12 mouse cellular contexts compared by ENCODE assay signal in genomic region chr7:125558997-125559396, GRCm38 (mm10). TPM values are rescaled to one million over a fixed set of nuclear protein-coding genes. Genes with fewer than 3 reads are reported as not detected.
DNase-seq lines count a peak whose midpoint lies in the region; ATAC-seq and TF ChIP-seq lines count a peak whose summit lies in the region.
"Had no signal": no experiment of that assay in that cellular context is flagged by ENCODE, and none has a peak within 500 bp of the region (broad histone marks: within the 10 kb centered on the region; RNA-seq: fewer than 3 reads in every experiment).

No protein-coding gene starts in this region.

- no peak overlapping the region for H3K4me3 ChIP-seq in intestine, postnatal 0 days (ENCODE audit: low read depth, low read length)
- no peak overlapping the region for H3K4me3 ChIP-seq in intestine, embryonic 16.5 days (ENCODE audit: low read length)
- H3K4me3 ChIP-seq in thymus, adult 2 months (ENCODE audit: control insufficient read depth, insufficient read depth, low read length) = no peak overlapping the region
- H3K4me3 ChIP-seq in midbrain, embryonic 13.5 days (replicated peaks) = no peak overlapping the region
- H3K4me3 ChIP-seq: left cerebral cortex, adult 2 months; limb, embryonic 12.5 days had no signal

- no peaks in the 10 kb centered on the region for H3K27me3 ChIP-seq in intestine, postnatal 0 days (replicated peaks; ENCODE audit: control insufficient read depth, insufficient read depth, low read length)
- H3K27me3 ChIP-seq in intestine, embryonic 16.5 days (replicated peaks; ENCODE audit: control insufficient read depth, insufficient read depth, low read length) = no peaks in the 10 kb centered on the region
- H3K27me3 ChIP-seq in thymus, adult 2 months (ENCODE audit: control insufficient read depth, insufficient read depth, low read length) = no peaks in the 10 kb centered on the region
- no peaks in the 10 kb centered on the region; the same call in 1 of the 2 replicates for H3K27me3 ChIP-seq in midbrain, embryonic 13.5 days
- H3K27me3 ChIP-seq: limb, embryonic 12.5 days had no signal

- peak overlapping the region; percentile 62 for H3K27ac ChIP-seq in intestine, postnatal 0 days (ENCODE audit: low read depth, low read length)
- no peak overlapping the region for H3K27ac ChIP-seq in intestine, embryonic 16.5 days (ENCODE audit: low read length)
- peak overlapping the region; percentile 39; the same call in 1 of the 2 replicates for H3K27ac ChIP-seq in thymus, adult 2 months (ENCODE audit: control insufficient read depth, insufficient read depth, low read length)
- H3K27ac ChIP-seq in midbrain, embryonic 13.5 days = no peak overlapping the region
- H3K27ac ChIP-seq: left cerebral cortex, adult 2 months; limb, embryonic 12.5 days had no signal

- H3K36me3 ChIP-seq in intestine, postnatal 0 days (ENCODE audit: control insufficient read depth, insufficient read depth) = peaks cover 12% of the 10 kb centered on the region; the same call in 1 of the 2 replicates
- no peaks in the 10 kb centered on the region for H3K36me3 ChIP-seq in intestine, embryonic 16.5 days (ENCODE audit: control insufficient read depth, insufficient read depth, low read length)
- no peaks in the 10 kb centered on the region for H3K36me3 ChIP-seq in thymus, adult 2 months (ENCODE audit: control insufficient read depth, insufficient read depth, low read length)
- H3K36me3 ChIP-seq in midbrain, embryonic 13.5 days = no peaks in the 10 kb centered on the region
- H3K36me3 ChIP-seq: limb, embryonic 12.5 days had no signal

- H3K9me3 ChIP-seq in intestine, postnatal 0 days (ENCODE audit: control insufficient read depth) = no peaks in the 10 kb centered on the region
- H3K9me3 ChIP-seq in intestine, embryonic 16.5 days (ENCODE audit: control insufficient read depth, low read length) = no peaks in the 10 kb centered on the region
- no peaks in the 10 kb centered on the region for H3K9me3 ChIP-seq in midbrain, embryonic 13.5 days
- H3K9me3 ChIP-seq: limb, embryonic 12.5 days had no signal

- ATAC-seq in intestine, postnatal 0 days = no peak; the same call in 1 of the 2 replicates
- no peak for ATAC-seq in intestine, embryonic 16.5 days
- ATAC-seq in midbrain, embryonic 13.5 days = no peak
- ATAC-seq: forebrain, embryonic 16.5 days had no signal

- whole genome bisulfite sequencing in intestine, postnatal 0 days = 48% methylated on average over 5 of the region's 5 CpGs
- 57% methylated on average over 5 of the region's 5 CpGs for WGBS in intestine, embryonic 16.5 days
- WGBS in thymus, adult 2 months = 68% methylated on average over 5 of the region's 5 CpGs
- 62% methylated on average over 5 of the region's 5 CpGs for WGBS in midbrain, embryonic 13.5 days

- H3K4me2 ChIP-seq in intestine, postnatal 0 days (replicated peaks; ENCODE audit: low read depth) = no peak overlapping the region
- H3K4me2 ChIP-seq in intestine, embryonic 16.5 days (ENCODE audit: low read depth, low read length) = no peak overlapping the region
- H3K4me2 ChIP-seq in midbrain, embryonic 13.5 days (replicated peaks) = no peak overlapping the region
- H3K4me2 ChIP-seq: limb, embryonic 12.5 days had no signal

- TF ChIP-seq POLR2A in thymus, adult 2 months (IDR thresholded peaks at IDR 0.05; ENCODE audit: control insufficient read depth, extremely low read depth, insufficient read depth, low read length, poor library complexity) = no peak

- peaks cover 52% of the 10 kb centered on the region for H3K4me1 ChIP-seq in intestine, postnatal 0 days (replicated peaks; ENCODE audit: control insufficient read depth, insufficient read depth, low read length)
- H3K4me1 ChIP-seq in intestine, embryonic 16.5 days (ENCODE audit: control insufficient read depth, insufficient read depth, low read length) = peaks cover 36% of the 10 kb centered on the region
- peaks cover 91% of the 10 kb centered on the region for H3K4me1 ChIP-seq in thymus, adult 2 months (replicated peaks; ENCODE audit: control insufficient read depth, insufficient read depth, low read length)
- no peaks in the 10 kb centered on the region for H3K4me1 ChIP-seq in midbrain, embryonic 13.5 days (replicated peaks)

- no peak overlapping the region for H3K9ac ChIP-seq in intestine, postnatal 0 days (ENCODE audit: low read depth, low read length)
- H3K9ac ChIP-seq in intestine, embryonic 16.5 days (ENCODE audit: low read depth, low read length) = no peak overlapping the region
- H3K9ac ChIP-seq in midbrain, embryonic 13.5 days (replicated peaks) = no peak overlapping the region
- H3K9ac ChIP-seq: limb, embryonic 12.5 days had no signal

- TF ChIP-seq CTCF in intestine, postnatal 0 days (IDR thresholded peaks at IDR 0.05; ENCODE audit: low read depth) = no peak
- TF ChIP-seq CTCF in thymus, adult 2 months (IDR thresholded peaks at IDR 0.05; ENCODE audit: borderline replicate concordance, control insufficient read depth, extremely low read depth, insufficient read depth, low read length, poor library complexity) = no peak

- peak; percentile 30 for DNase-seq in adrenal gland, postnatal 14 days
- no peak for DNase-seq in adrenal gland, postnatal 10 days
- DNase-seq in thymus, adult 2 months = peak; percentile 40
- DNase-seq in thymus, adult 18-20 months = no peak
- peak; percentile 55 for DNase-seq in thymus, postnatal 4 days
- DNase-seq: kidney, adult 8-10 months had no signal

RNA-seq across cellular contexts. Expression of gene Il4ra, which starts 7.1 kb away (rescaled TPM):
- total RNA-seq in adrenal gland, postnatal 14 days (2021) = 51.5 and 62.0 TPM in 2 replicates
- total RNA-seq in adrenal gland, postnatal 10 days (2021) = 10 to 100 TPM; 43.9 to 51.3 TPM
- polyA plus RNA-seq in intestine, postnatal 0 days (2015; fragmentation: Nextera tagmentation; extraction: Ambion mirVana) = 32.3 and 35.0 TPM in 2 replicates
- 12.6 and 14.5 TPM in 2 replicates for polyA plus RNA-seq in intestine, embryonic 16.5 days (2015; fragmentation: Nextera tagmentation; extraction: Ambion mirVana)
- polyA plus RNA-seq in thymus, adult 2 months (2012; rRNA removed) = 141 and 189 TPM in 2 replicates
- 3.0 and 3.9 TPM in 2 replicates for polyA plus RNA-seq in midbrain, embryonic 13.5 days (2015; fragmentation: Nextera tagmentation; extraction: Ambion mirVana)

RNA-seq across cellular contexts. Expression of gene Il21r, which starts 44.2 kb away (rescaled TPM):
- 0.63 and 8.8 TPM in 2 replicates for total RNA-seq in adrenal gland, postnatal 14 days (2021)
- 1 to 10 TPM; 2.2 to 2.5 TPM for total RNA-seq in adrenal gland, postnatal 10 days (2021)
- 0.08 and 0.09 TPM in 2 replicates for polyA plus RNA-seq in intestine, postnatal 0 days (2015; fragmentation: Nextera tagmentation; extraction: Ambion mirVana)
- 0.38 and 0.59 TPM in 2 replicates for polyA plus RNA-seq in intestine, embryonic 16.5 days (2015; fragmentation: Nextera tagmentation; extraction: Ambion mirVana)
- 177 and 188 TPM in 2 replicates for polyA plus RNA-seq in thymus, adult 2 months (2012; rRNA removed)
- 0.31 and 0.48 TPM in 2 replicates for polyA plus RNA-seq in midbrain, embryonic 13.5 days (2015; fragmentation: Nextera tagmentation; extraction: Ambion mirVana)

Comparison
In these comparisons a context has a peak if more than half of its experiments do, and no peak if none do; other contexts are left out.
1. DNase-seq: peak in adrenal gland, postnatal 14 days (single experiment), thymus, adult 2 months (single experiment) and thymus, postnatal 4 days (single experiment); none in adrenal gland, postnatal 10 days (single experiment) and thymus, adult 18-20 months (0 of 2).
2. H3K27ac ChIP-seq: peak in intestine, postnatal 0 days (single experiment) and thymus, adult 2 months (single experiment); none in intestine, embryonic 16.5 days (single experiment) and midbrain, embryonic 13.5 days (single experiment).
3. RNA of gene Il21r, which starts 44.2 kb away (polyA plus RNA-seq): 177 to 188 TPM in thymus, adult 2 months; 0.38 to 0.59 TPM in intestine, embryonic 16.5 days, 0.31 to 0.48 TPM in midbrain, embryonic 13.5 days and 0.08 to 0.09 TPM in intestine, postnatal 0 days; every median in the first group is over 100 times any median in the second.